Mouse (Mus musculus): ENCODE measurements around the gene Ostm1. TPM values are rescaled to one million over a fixed set of nuclear protein-coding genes. Genes with fewer than 3 reads are reported as not detected.

The Ostm1 gene
- polyA plus RNA-seq (2014; fragmentation: Illumina TruSeq; extraction: RNeasy Lipid Tissue Mini Kit (QIAGEN cat#74804); ENCODE audit: low read depth, low replicate concordance) = 95.2 TPM

DNA sequence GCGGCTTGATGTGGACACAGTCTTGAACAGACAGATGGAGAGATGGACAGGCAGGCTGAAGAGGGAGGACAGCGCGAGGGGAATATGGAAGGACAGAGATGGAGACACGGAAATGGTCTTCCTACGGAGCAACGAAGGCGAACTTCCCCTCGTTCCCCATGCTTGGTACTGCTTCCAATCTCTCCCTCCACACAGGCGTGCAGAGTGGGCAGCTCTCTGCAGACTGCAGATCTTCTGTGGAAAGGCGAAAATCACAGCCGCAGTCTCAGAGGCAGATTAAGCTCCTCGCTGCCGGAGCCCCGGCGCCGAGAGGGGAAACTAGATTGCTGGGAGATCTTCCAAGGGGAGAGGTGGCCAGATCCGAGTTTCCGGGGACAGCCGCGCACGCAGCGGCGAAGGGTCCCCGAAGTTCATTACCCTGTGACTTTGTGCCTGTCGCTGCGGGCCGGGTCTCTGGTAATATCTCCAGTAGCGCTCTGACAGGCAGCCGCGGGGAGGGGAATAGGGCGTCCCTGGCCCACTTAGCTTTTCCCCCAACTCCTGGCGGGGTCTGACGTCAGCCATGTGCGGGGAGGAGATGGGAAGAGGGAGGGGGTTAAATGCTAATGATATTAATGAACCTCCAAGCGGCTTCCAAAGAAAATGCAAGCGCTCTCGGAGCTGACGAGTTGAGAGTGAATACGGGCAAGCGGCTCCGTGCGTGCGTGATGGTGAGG is at the start of gene Ostm1, which contains the start of gene Nr2e1:
TSS of gene Ostm1 (plus strand) at position 666 of the 716 bp plus-strand sequence.
TSS of gene Nr2e1 (minus strand) at position 476 of the 716 bp plus-strand sequence.

Other genes with a start within 250 kb of the Ostm1 start
- 20.2 TPM for gene Afg1l, start 105.3 kb upstream of the Ostm1 start, polyA plus RNA-seq (2014; fragmentation: Illumina TruSeq; extraction: RNeasy Lipid Tissue Mini Kit (QIAGEN cat#74804); ENCODE audit: low read depth, low replicate concordance)
- gene Snx3, start 81.8 kb upstream of the Ostm1 start, polyA plus RNA-seq (2014; fragmentation: Illumina TruSeq; extraction: RNeasy Lipid Tissue Mini Kit (QIAGEN cat#74804); ENCODE audit: low read depth, low replicate concordance) = 249 TPM
- not detected for gene Nr2e1, start 190 bp upstream of the Ostm1 start, polyA plus RNA-seq (2014; fragmentation: Illumina TruSeq; extraction: RNeasy Lipid Tissue Mini Kit (QIAGEN cat#74804); ENCODE audit: low read depth, low replicate concordance)
- 220 TPM for gene Sec63, start 177.7 kb downstream of the Ostm1 start, polyA plus RNA-seq (2014; fragmentation: Illumina TruSeq; extraction: RNeasy Lipid Tissue Mini Kit (QIAGEN cat#74804); ENCODE audit: low read depth, low replicate concordance)

All from adrenal gland, adult 10 weeks (tissue).